Mouse (Mus musculus) frontal cortex, postnatal 25 days (tissue): ENCODE results near the gene Olfr893.
"Not testable (repeated sequence)": the region's sequence is repeated elsewhere in the genome, so short reads cannot be mapped to it uniquely, and the experiment has no call there.

ENCODE experiments used
- DNase-seq, 2 experiments: peaks; one replicate each; pipeline ENCODE4 v3.0.0; 2022; ENCODE audit warnings: low spot score in 2 of 2

Gene Olfr893

DNA sequence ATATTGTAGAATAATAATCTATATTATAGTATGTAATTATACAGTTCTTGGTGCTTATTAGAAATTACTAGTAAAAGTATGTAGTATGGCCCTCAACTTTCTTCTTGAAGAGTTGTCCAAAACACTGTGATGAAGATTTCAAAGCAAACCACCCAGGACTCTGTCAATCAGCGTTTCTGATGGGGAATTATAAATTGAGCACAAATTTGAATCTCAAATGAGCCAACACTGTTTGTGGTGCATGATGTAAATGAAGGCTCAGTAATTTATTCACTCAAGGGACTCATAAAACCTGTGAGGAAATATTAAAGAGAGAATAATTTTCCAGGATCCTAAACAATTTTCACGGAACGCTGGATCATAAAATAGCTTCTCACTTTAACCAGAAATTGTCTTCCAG is at the start of gene Olfr893:
TSS of gene Olfr893 (plus strand) at position 301 of the 400 bp plus-strand sequence.
- DNase-seq, result no peak

DNA sequence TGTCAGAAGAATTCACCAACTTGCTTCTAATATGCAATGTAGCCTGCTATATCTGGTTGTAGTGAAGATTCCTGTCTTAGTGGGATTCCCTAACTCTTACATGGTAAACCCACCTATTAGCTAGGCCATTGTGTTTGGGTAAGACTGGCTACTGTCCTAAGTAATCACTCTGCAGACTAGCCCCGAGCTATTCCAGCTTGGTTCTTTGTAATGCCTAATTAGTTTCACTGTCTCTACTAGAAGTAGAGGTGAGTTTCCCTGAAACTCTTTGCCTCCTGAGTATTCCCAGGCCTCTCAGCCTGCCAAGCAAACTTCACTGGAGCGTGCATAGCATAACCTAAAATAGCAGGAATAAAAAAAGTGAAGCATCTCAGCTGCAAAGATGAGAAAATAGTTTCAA is 39.8 kb upstream of the Olfr893 start:
- DNase-seq, result not testable (repeated sequence)

DNA sequence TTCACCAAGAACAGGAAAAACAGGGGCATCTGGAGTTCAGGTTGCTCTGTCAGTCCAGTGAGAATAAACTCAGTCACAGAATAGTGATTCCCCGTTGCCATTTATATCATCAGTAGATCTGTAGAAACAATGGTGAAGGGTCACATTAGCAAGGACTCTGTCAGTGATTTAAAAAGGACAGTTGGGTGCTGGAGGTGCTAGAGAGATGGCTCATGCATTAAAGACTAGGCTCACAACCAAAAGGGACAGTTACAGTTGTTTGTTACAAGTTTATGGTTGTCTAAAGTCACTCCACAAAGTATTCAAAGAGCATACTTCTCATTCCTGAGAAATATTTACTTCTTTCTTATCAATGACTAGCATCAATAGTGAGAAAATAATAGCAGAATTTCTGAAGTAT is 27.4 kb upstream of the Olfr893 start, which contains the start of gene Olfr891:
TSS of gene Olfr891 (minus strand) at position 101 of the 400 bp plus-strand sequence.
- no peak for DNase-seq

DNA sequence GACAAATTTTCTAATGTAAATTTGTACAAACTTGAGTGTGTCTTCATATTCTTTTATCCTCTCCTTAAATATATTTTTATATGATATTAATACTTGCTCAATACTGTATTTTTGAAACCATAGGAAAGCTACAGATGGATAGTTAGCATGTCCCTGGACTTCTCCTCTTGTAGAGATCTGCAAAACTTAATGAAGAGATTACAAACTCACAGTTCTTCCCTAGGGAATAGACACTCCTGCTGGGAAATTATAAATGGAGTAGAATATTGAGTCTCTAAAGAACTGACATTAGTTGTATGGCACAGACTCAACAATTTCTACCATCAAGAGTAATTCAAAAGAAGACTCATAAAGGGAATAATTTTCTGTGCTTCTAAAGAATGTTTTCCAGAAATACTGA is 9.6 kb downstream of the Olfr893 start, which contains the start of gene Olfr894:
TSS of gene Olfr894 (plus strand) at position 301 of the 400 bp plus-strand sequence.
- no peak for DNase-seq

DNA sequence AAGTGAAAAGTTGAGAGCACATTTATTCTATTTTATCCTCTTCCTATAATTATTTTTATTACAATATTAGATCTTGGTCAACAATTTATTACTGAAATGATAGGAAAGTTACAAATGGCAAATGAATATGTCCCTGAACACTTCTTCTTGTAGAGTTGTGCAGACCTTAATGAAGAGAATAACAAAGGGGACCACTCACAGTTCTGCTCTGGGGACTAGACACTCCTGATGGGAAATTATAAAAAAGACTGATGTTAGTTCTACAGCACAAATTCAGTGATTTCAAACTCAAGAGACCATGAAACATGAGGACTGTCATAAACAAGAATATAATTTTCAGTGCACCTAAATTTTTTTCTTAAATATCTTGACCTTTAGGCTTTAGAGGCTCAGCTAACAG is 44.3 kb downstream of the Olfr893 start, which contains the start of gene Olfr143:
TSS of gene Olfr143 (plus strand) at position 301 of the 400 bp plus-strand sequence.
- DNase-seq, result no peak
